Mouse (Mus musculus): ENCODE data around the gene Kcnk4.

Gene Kcnk4

DNA sequence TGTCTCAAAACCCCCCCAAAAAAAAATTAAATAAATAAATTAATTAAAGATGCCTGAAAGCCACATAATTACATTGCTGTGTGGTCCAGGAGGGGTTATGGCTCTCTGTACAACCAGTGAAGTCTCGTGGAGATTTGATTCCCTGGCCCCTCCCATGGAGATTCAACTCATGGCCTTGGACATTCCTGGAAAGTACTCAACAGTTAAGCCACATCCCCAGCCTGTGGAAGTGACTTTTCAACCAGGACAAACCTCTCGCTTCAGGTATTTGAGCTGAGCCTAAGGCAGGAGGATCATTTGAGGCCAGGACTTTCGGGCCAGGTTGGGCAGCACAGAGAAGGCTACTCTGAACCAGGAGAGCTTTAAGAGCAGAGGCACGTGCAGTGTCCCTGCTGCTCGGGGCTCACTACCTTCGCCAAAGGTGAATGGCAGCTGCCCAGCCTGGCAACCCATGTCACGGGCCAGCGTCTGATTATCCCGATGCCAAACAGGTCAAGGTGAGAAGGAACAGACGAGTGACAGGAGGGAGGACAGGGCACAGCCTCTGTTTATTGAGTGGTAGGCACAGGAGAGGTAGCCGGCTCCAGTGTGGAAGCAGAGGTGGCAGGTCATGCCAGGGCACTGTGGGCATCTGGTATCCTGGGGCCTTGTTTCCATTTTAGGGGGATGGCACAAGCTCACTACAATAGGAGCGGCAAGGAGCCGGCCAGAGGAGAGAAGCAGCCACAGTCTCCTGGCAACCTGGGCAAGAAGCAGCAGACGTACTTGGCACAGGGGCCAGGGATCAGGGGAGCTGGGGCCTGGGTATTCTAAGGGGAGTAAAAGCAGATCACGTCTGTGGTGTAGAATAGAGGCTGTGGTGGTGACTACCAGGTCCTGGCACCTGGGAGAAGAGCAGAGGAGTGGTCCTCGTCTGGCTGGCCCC is 3.5 kb upstream of the Kcnk4 start:
- in situ Hi-C loops (cut with MboI, MseI), result loop anchor here (5.0 kb wide), 1 partner anchor 79 kb away; the partner anchor contains the start of gene Fermt3

DNA sequence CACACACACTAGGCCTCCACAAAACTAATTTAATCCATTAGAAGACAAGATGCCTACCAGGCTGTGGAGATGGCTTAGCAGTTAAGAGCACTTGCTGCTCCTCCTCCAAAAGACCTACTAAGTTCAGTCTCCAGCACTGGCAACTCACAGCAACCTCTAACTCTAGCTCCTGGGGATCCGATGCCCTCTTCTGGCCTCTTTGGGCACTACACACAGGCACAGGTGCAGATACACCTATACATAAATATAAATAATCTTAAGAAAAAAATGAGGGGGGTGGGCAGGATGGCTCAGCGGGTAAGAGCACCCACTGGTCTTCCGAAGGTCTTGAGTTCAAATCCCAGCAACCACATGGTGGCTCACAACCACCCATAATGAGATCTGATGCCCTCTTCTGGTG is 2.0 kb upstream of the Kcnk4 start:
- in situ Hi-C loops (cut with MboI, MseI), result loop anchor here (5.0 kb wide), 1 partner anchor 81 kb away; the partner anchor contains the start of gene Fermt3

- in situ Hi-C loops (cut with MboI, MseI), result no loop called here
Measured at GRCm38 (mm10) chr19:6933436-6934194, 700 bp downstream of the Kcnk4 start.

GRCm38 (mm10) chr19:6933102-6933435 is 1.2 kb downstream of the Kcnk4 start:
- in situ Hi-C loops (cut with MboI, MseI), result no loop called here

GRCm38 (mm10) chr19:6932018-6932417 is 2.3 kb downstream of the Kcnk4 start:
- in situ Hi-C loops (cut with MboI, MseI), result no loop called here

DNA sequence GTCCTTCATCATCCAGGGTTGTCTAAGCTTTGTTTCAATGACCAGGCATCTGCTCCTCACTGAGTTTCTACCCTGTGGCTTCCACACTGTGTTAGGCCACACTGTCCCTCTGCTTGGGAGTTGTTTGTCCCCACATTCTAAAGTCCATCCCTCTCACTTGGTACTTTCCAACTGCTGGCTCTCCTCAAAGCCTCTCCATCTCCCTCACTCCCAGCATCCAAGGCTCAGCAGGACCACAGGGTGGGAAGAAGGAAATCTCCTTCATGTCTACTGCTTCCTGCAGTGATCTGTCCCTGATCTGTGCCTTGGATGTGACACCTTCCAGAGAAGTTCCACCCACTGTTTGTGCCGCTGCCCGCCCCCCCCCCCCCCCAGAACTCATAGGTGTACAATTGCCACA is 3.3 kb downstream of the Kcnk4 start:
- in situ Hi-C loops (cut with MboI, MseI), result no loop called here

- in situ Hi-C loops (cut with MboI, MseI), result no loop called here
Measured at GRCm38 (mm10) chr19:6928080-6928479, 6.2 kb downstream of the Kcnk4 start.

GRCm38 (mm10) chr19:6926559-6927255 is 7.6 kb downstream of the Kcnk4 start:
- in situ Hi-C loops (cut with MboI, MseI), result no loop called here

- in situ Hi-C loops (cut with MboI, MseI), result no loop called here
Measured at GRCm38 (mm10) chr19:6925611-6926329, 8.5 kb downstream of the Kcnk4 start.

- in situ Hi-C loops (cut with MboI, MseI), result no loop called here
Measured at GRCm38 (mm10) chr19:6925307-6925573, 9.1 kb downstream of the Kcnk4 start, which contains the start of gene Catsperz. Catsperz (minus strand) TSS chr19:6925380.

DNA sequence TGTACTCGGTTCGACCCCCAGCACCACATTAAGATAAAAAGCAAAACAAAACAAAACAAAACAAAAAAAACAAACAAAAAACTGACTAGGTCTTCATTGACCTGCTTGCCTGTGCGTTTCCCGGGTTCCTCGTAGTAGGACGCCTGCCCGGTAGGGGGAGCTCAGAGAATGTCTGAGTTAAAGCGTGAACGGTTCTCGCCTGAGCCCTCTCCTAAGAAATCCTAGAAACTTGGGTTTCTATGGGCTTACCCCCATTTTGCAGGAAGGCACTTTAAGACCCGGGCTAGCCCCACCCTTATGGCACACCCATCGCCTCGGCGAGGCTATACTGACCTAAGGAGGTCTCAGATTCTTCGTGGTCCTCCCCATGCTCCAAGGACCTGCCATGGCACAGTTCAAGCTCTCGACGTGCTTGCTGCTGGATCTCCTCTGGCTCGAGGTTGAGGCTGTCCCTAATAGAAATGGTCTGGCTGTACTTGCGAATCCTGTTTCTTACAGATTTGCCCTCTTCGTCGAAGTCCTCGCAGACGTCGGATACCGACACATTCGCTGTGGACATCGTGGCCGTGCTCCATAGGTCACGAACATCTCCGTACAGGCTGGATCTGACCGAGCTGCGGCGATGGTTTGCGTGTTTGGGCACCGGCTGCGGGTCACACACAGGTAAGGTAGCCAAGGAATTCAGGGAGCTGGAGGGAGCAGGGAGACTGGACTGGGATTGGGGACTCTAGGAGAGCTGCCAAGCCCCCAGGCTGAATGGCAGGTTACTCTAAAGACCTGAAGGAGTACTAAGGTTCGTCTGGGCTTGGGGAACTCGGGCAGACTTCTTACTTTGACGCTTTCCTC is 9.6 kb downstream of the Kcnk4 start:
- in situ Hi-C loops (cut with MboI, MseI), result no loop called here

- in situ Hi-C loops (cut with MboI, MseI), result no loop called here
Measured at GRCm38 (mm10) chr19:6922901-6923735, 11.2 kb downstream of the Kcnk4 start.

DNA sequence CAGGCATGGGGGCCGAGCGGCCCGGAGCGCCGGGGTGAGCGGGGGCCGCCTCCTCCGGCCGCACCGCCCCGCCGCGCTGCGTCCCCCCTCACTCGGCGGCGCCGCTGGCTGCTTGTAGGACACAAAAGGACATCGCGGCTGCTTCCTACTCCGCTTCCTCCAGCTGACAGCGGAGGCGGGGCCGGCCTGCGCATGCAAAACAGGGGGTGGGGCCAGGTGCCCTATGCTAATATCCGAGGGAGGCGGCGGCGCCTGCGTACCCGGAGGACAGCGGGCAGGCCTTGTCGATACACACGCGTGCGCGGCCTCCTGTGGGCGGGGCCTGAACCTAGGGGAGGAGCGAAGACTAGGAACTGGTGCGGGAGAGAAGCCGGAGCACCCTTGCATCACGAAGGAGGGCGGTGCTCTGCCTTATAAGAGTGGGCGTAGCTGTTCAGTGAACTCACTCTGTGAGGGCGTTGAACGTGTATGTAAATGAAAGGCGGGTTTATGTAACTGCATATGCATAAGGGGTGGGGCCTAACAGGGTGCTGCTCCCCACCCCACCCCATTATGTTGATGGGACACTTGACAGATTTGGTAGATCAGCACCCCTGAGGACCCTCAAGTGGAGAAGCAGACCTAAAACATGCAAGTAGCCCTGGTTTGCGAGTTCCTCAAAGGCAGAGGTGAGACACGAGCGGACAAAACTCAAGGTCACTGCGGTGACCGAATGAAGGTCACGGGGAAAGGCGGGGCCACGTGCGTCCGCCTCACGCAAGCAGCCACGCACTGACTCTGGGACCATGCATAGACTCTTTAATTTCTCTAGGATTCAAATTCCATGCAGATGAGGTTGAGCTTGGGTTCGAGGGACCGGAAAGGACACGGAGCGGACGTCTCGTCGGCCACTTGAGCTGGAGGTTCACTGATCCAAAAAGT is 12.4 kb downstream of the Kcnk4 start, which contains the start of gene Esrra:
TSS of gene Esrra (minus strand) at position 167 of the 921 bp plus-strand sequence.
- in situ Hi-C loops (cut with MboI, MseI), result no loop called here

- in situ Hi-C loops (cut with MboI, MseI), result no loop called here
Measured at GRCm38 (mm10) chr19:6920741-6921636, 13.3 kb downstream of the Kcnk4 start.

GRCm38 (mm10) chr19:6919876-6920740 is 14.2 kb downstream of the Kcnk4 start:
- in situ Hi-C loops (cut with MboI, MseI), result no loop called here

- in situ Hi-C loops (cut with MboI, MseI), result no loop called here
Measured at GRCm38 (mm10) chr19:6919431-6919830, 14.9 kb downstream of the Kcnk4 start.

- in situ Hi-C loops (cut with MboI, MseI), result no loop called here
Measured at GRCm38 (mm10) chr19:6918321-6918720, 16.0 kb downstream of the Kcnk4 start.

Data from regulatory T cell (primary cell).